17 mouse cellular contexts compared by ENCODE assay signal in genomic region chr16:49938483-49939301, GRCm38 (mm10).
A peak's percentile ranks its signal among the peaks of the same experiment; 100 is the strongest.
DNase-seq lines count a peak whose midpoint lies in the region; ATAC-seq and TF ChIP-seq lines count a peak whose summit lies in the region.
"Had no signal": no experiment of that assay in that cellular context is flagged by ENCODE, and none has a peak within 500 bp of the region (broad histone marks: within the 10 kb centered on the region; RNA-seq: fewer than 3 reads in every experiment).

No protein-coding gene starts in this region.

- no peak for ATAC-seq in heart, postnatal 0 days (ENCODE audit: insufficient read depth, low read depth)
- no peak for ATAC-seq in heart, embryonic 11.5 days (replicated peaks; ENCODE audit: insufficient number of reproducible peaks, low FRiP score, low TSS enrichment)
- no peak; the same call in 1 of the 2 replicates for ATAC-seq in lung, postnatal 0 days

- H3K36me3 ChIP-seq in heart, postnatal 0 days (replicated peaks; ENCODE audit: control insufficient read depth, insufficient read depth, low read length) = no peaks in the 10 kb centered on the region
- H3K36me3 ChIP-seq in heart, embryonic 11.5 days (ENCODE audit: control insufficient read depth, insufficient read depth, low read length) = no peaks in the 10 kb centered on the region
- H3K36me3 ChIP-seq in lung, postnatal 0 days (ENCODE audit: insufficient read depth, low read length) = no peaks in the 10 kb centered on the region
- H3K36me3 ChIP-seq: embryonic facial prominence, embryonic 12.5 days; heart, embryonic 15.5 days had no signal

- no peak for TF ChIP-seq POLR2A in lung, adult 2 months (IDR thresholded peaks at IDR 0.05; ENCODE audit: borderline replicate concordance, extremely low read depth, low read depth, low read length)

- H3K4me3 ChIP-seq in heart, postnatal 0 days (ENCODE audit: low read depth, low read length) = no peak overlapping the region
- no peak overlapping the region for H3K4me3 ChIP-seq in heart, embryonic 11.5 days (ENCODE audit: low read depth, low read length)
- H3K4me3 ChIP-seq in lung, postnatal 0 days (ENCODE audit: low read depth, low read length) = no peak overlapping the region
- no peak overlapping the region for H3K4me3 ChIP-seq in lung, adult 2 months (replicated peaks; ENCODE audit: extremely low read depth, low read depth, low read length)
- H3K4me3 ChIP-seq: embryonic facial prominence, embryonic 12.5 days; heart, embryonic 15.5 days had no signal

- no peaks in the 10 kb centered on the region for H3K27me3 ChIP-seq in heart, postnatal 0 days (ENCODE audit: control insufficient read depth, insufficient read depth, low read length)
- no peaks in the 10 kb centered on the region for H3K27me3 ChIP-seq in heart, embryonic 11.5 days (ENCODE audit: control insufficient read depth, insufficient read depth, low read length)
- no peaks in the 10 kb centered on the region for H3K27me3 ChIP-seq in lung, postnatal 0 days (replicated peaks; ENCODE audit: insufficient read depth, low read length)
- H3K27me3 ChIP-seq: embryonic facial prominence, embryonic 12.5 days; heart, embryonic 15.5 days had no signal

- no peak overlapping the region for H3K27ac ChIP-seq in heart, postnatal 0 days (ENCODE audit: low read depth)
- H3K27ac ChIP-seq in heart, embryonic 11.5 days (ENCODE audit: low read depth, low read length) = no peak overlapping the region
- H3K27ac ChIP-seq in lung, postnatal 0 days (ENCODE audit: low read length) = no peak overlapping the region
- H3K27ac ChIP-seq: embryonic facial prominence, embryonic 12.5 days; heart, embryonic 15.5 days had no signal

- no peak overlapping the region for H3K4me2 ChIP-seq in heart, postnatal 0 days (ENCODE audit: low read depth, low read length)
- no peak overlapping the region for H3K4me2 ChIP-seq in heart, embryonic 11.5 days
- H3K4me2 ChIP-seq in lung, postnatal 0 days (replicated peaks; ENCODE audit: low read depth, low read length) = no peak overlapping the region
- H3K4me2 ChIP-seq: embryonic facial prominence, embryonic 12.5 days; heart, embryonic 15.5 days; liver, embryonic 11.5 days had no signal

- no peak for DNase-seq in heart, postnatal 0 days (ENCODE audit: low spot score)
- no peak for DNase-seq in lung, postnatal 0 days (ENCODE audit: low spot score)
- no peak for DNase-seq in lung, adult 2 months
- DNase-seq in adipocyte (ENCODE audit: low spot score) = peak; percentile 55
- no peak for DNase-seq in cerebellum, adult 11 months
- DNase-seq in left cerebral cortex, postnatal 4 days = no peak
- no peak for DNase-seq in retina, postnatal 1 day
- DNase-seq: kidney, adult 11 months; kidney, postnatal 4 days; layer of hippocampus, postnatal 36 days; lung, postnatal 36 days; midbrain, embryonic 14.5 days; right cerebral cortex, postnatal 25 days had no signal

- WGBS in heart, postnatal 0 days = 65% methylated on average over 7 of the region's 7 CpGs
- WGBS in heart, embryonic 11.5 days (ENCODE audit: insufficient replicate concordance) = 68% methylated on average over 7 of the region's 7 CpGs
- WGBS in lung, postnatal 0 days = 83% methylated on average over 7 of the region's 7 CpGs
- WGBS in lung, adult 2 months = 75% methylated on average over 7 of the region's 7 CpGs

- intact Hi-C loops in left cerebral cortex, postnatal 4 days (cut with DNase I) = no loop called here

- no peaks in the 10 kb centered on the region for H3K9me3 ChIP-seq in heart, postnatal 0 days (replicated peaks; ENCODE audit: control insufficient read depth, low read length)
- no peaks in the 10 kb centered on the region for H3K9me3 ChIP-seq in heart, embryonic 11.5 days (replicated peaks; ENCODE audit: control insufficient read depth, low read length)
- no peaks in the 10 kb centered on the region for H3K9me3 ChIP-seq in lung, postnatal 0 days (ENCODE audit: low read length)
- H3K9me3 ChIP-seq: embryonic facial prominence, embryonic 12.5 days; heart, embryonic 15.5 days had no signal

- 0 out of 2 replicates have a peak, but pooled peaks cover 7% of the 10 kb centered on the region for H3K4me1 ChIP-seq in heart, postnatal 0 days (ENCODE audit: control insufficient read depth, insufficient read depth)
- no peaks in the 10 kb centered on the region for H3K4me1 ChIP-seq in heart, embryonic 11.5 days (ENCODE audit: control insufficient read depth, insufficient read depth, low read length)
- H3K4me1 ChIP-seq in lung, postnatal 0 days (ENCODE audit: insufficient read depth, low read depth, low read length) = peaks cover 4% of the 10 kb centered on the region; the same call in 1 of the 2 replicates
- H3K4me1 ChIP-seq in lung, adult 2 months (ENCODE audit: control insufficient read depth, insufficient read depth, low read length) = peaks cover 2% of the 10 kb centered on the region; the same call in 1 of the 2 replicates

- TF ChIP-seq CTCF in heart, postnatal 0 days (IDR thresholded peaks at IDR 0.05; ENCODE audit: low read depth) = peak; percentile 35
- peak; percentile 58 for TF ChIP-seq CTCF in lung, postnatal 0 days (IDR thresholded peaks at IDR 0.05)
- TF ChIP-seq CTCF in lung, adult 2 months (IDR thresholded peaks at IDR 0.05; ENCODE audit: insufficient read depth, low read length) = no peak

- TF ChIP-seq EP300 in heart, postnatal 0 days (IDR thresholded peaks at IDR 0.05; ENCODE audit: low read depth) = no peak
- no peak for TF ChIP-seq EP300 in lung, postnatal 0 days (IDR thresholded peaks at IDR 0.05)

- H3K9ac ChIP-seq in heart, postnatal 0 days (replicated peaks; ENCODE audit: low read depth, low read length) = no peak overlapping the region
- no peak overlapping the region for H3K9ac ChIP-seq in heart, embryonic 11.5 days (ENCODE audit: low read depth, low read length)
- no peak overlapping the region for H3K9ac ChIP-seq in lung, postnatal 0 days (replicated peaks; ENCODE audit: low read depth)
- H3K9ac ChIP-seq: embryonic facial prominence, embryonic 12.5 days; heart, embryonic 15.5 days had no signal
